Mouse (Mus musculus): Measurements from ENCODE around the gene Prelid3b. TPM values are rescaled to one million over a fixed set of nuclear protein-coding genes. Genes with fewer than 3 reads are reported as not detected.

Prelid3b gene
- polyA plus RNA-seq, 1 experiment from 2014 or later, result 130 TPM

GRCm38 (mm10) chr2:174446905-174447304, 26.0 kb downstream of the Prelid3b start:
- Histone ChIP-seq H3K4me1 (replicated peaks; ENCODE audit: control insufficient read depth, insufficient read depth, low read length) (no peaks in the 10 kb centered on the region), H3K27ac (ENCODE audit: low read depth, low read length) (no peak overlapping the region), H3K9ac (ENCODE audit: low read depth, low read length) (no peak overlapping the region), H3K4me2 (replicated peaks; ENCODE audit: low read depth, low read length) (no peak overlapping the region), H3K36me3 (ENCODE audit: control insufficient read depth, insufficient read depth, low read length) (no peaks in the 10 kb centered on the region), H3K27me3 (ENCODE audit: control insufficient read depth, insufficient read depth, low read length) (no peaks in the 10 kb centered on the region), H3K4me3 (ENCODE audit: low read depth, low read length) (no peak overlapping the region), H3K9me3 (ENCODE audit: control insufficient read depth, low read length) (no peaks in the 10 kb centered on the region)
- DNase-seq (ENCODE audit: low spot score), result no peak
- 69% methylated on average over 8 of the region's 8 CpGs for WGBS
- no peak for ATAC-seq (ENCODE audit: low FRiP score)

- Histone ChIP-seq H3K27ac (ENCODE audit: low read depth, low read length) (no peak overlapping the region), H3K4me3 (ENCODE audit: low read depth, low read length) (no peak overlapping the region), H3K27me3 (ENCODE audit: control insufficient read depth, insufficient read depth, low read length) (no peaks in the 10 kb centered on the region), H3K36me3 (ENCODE audit: control insufficient read depth, insufficient read depth, low read length) (no peaks in the 10 kb centered on the region), H3K9me3 (ENCODE audit: control insufficient read depth, low read length) (no peaks in the 10 kb centered on the region), H3K4me1 (replicated peaks; ENCODE audit: control insufficient read depth, insufficient read depth, low read length) (no peaks in the 10 kb centered on the region), H3K9ac (ENCODE audit: low read depth, low read length) (no peak overlapping the region), H3K4me2 (replicated peaks; ENCODE audit: low read depth, low read length) (no peak overlapping the region)
- ATAC-seq (ENCODE audit: low FRiP score), result no peak
- DNase-seq (ENCODE audit: low spot score), result no peak
- 41% methylated on average over 7 of the region's 7 CpGs for WGBS
Measured at GRCm38 (mm10) chr2:174446492-174446891, 26.4 kb downstream of the Prelid3b start.

GRCm38 (mm10) chr2:174445018-174445417, 27.9 kb downstream of the Prelid3b start:
- Histone ChIP-seq H3K4me2 (replicated peaks; ENCODE audit: low read depth, low read length) (no peak overlapping the region), H3K4me3 (ENCODE audit: low read depth, low read length) (no peak overlapping the region), H3K9ac (ENCODE audit: low read depth, low read length) (no peak overlapping the region), H3K36me3 (ENCODE audit: control insufficient read depth, insufficient read depth, low read length) (no peaks in the 10 kb centered on the region), H3K27ac (ENCODE audit: low read depth, low read length) (no peak overlapping the region), H3K9me3 (ENCODE audit: control insufficient read depth, low read length) (no peaks in the 10 kb centered on the region), H3K27me3 (ENCODE audit: control insufficient read depth, insufficient read depth, low read length) (no peaks in the 10 kb centered on the region), H3K4me1 (replicated peaks; ENCODE audit: control insufficient read depth, insufficient read depth, low read length) (no peaks in the 10 kb centered on the region)
- 86% methylated on average over 6 of the region's 6 CpGs for WGBS
- no peak for DNase-seq (ENCODE audit: low spot score)
- ATAC-seq (ENCODE audit: low FRiP score), result no peak

GRCm38 (mm10) chr2:174444359-174444758, 28.5 kb downstream of the Prelid3b start:
- Histone ChIP-seq H3K36me3 (ENCODE audit: control insufficient read depth, insufficient read depth, low read length) (no peaks in the 10 kb centered on the region), H3K9me3 (ENCODE audit: control insufficient read depth, low read length) (no peaks in the 10 kb centered on the region), H3K4me1 (replicated peaks; ENCODE audit: control insufficient read depth, insufficient read depth, low read length) (no peaks in the 10 kb centered on the region), H3K27me3 (ENCODE audit: control insufficient read depth, insufficient read depth, low read length) (no peaks in the 10 kb centered on the region), H3K4me2 (replicated peaks; ENCODE audit: low read depth, low read length) (no peak overlapping the region), H3K27ac (ENCODE audit: low read depth, low read length) (no peak overlapping the region), H3K9ac (ENCODE audit: low read depth, low read length) (no peak overlapping the region), H3K4me3 (ENCODE audit: low read depth, low read length) (no peak overlapping the region)
- no peak for ATAC-seq (ENCODE audit: low FRiP score)
- DNase-seq (ENCODE audit: low spot score), result no peak
- WGBS, result 93% methylated on average over 7 of the region's 7 CpGs

GRCm38 (mm10) chr2:174443046-174443445, 29.8 kb downstream of the Prelid3b start:
- no peaks in the 10 kb centered on the region for H3K27me3 ChIP-seq (ENCODE audit: control insufficient read depth, insufficient read depth, low read length)
- no peak overlapping the region for H3K4me3 ChIP-seq (ENCODE audit: low read depth, low read length)
- no peaks in the 10 kb centered on the region for H3K4me1 ChIP-seq (replicated peaks; ENCODE audit: control insufficient read depth, insufficient read depth, low read length)
- no peak overlapping the region for H3K27ac ChIP-seq (ENCODE audit: low read depth, low read length)
- no peak overlapping the region for H3K9ac ChIP-seq (ENCODE audit: low read depth, low read length)
- H3K9me3 ChIP-seq (ENCODE audit: control insufficient read depth, low read length), result no peaks in the 10 kb centered on the region
- ATAC-seq (ENCODE audit: low FRiP score), result no peak
- H3K4me2 ChIP-seq (replicated peaks; ENCODE audit: low read depth, low read length), result no peak overlapping the region
- WGBS, result 57% methylated on average over 2 of the region's 2 CpGs
- DNase-seq (ENCODE audit: low spot score), result no peak
- H3K36me3 ChIP-seq (ENCODE audit: control insufficient read depth, insufficient read depth, low read length), result no peaks in the 10 kb centered on the region

GRCm38 (mm10) chr2:174442460-174442859, 30.4 kb downstream of the Prelid3b start:
- no peaks in the 10 kb centered on the region for H3K36me3 ChIP-seq (ENCODE audit: control insufficient read depth, insufficient read depth, low read length)
- no peaks in the 10 kb centered on the region for H3K9me3 ChIP-seq (ENCODE audit: control insufficient read depth, low read length)
- H3K27me3 ChIP-seq (ENCODE audit: control insufficient read depth, insufficient read depth, low read length), result no peaks in the 10 kb centered on the region
- H3K4me1 ChIP-seq (replicated peaks; ENCODE audit: control insufficient read depth, insufficient read depth, low read length), result no peaks in the 10 kb centered on the region
- H3K9ac ChIP-seq (ENCODE audit: low read depth, low read length), result no peak overlapping the region
- DNase-seq (ENCODE audit: low spot score), result no peak
- ATAC-seq (ENCODE audit: low FRiP score), result no peak
- no peak overlapping the region for H3K4me3 ChIP-seq (ENCODE audit: low read depth, low read length)
- H3K4me2 ChIP-seq (replicated peaks; ENCODE audit: low read depth, low read length), result no peak overlapping the region
- no peak overlapping the region for H3K27ac ChIP-seq (ENCODE audit: low read depth, low read length)
- WGBS, result 88% methylated on average over 9 of the region's 9 CpGs

GRCm38 (mm10) chr2:174441898-174442297, 31.0 kb downstream of the Prelid3b start:
- Histone ChIP-seq H3K9ac (ENCODE audit: low read depth, low read length) (no peak overlapping the region), H3K4me1 (replicated peaks; ENCODE audit: control insufficient read depth, insufficient read depth, low read length) (no peaks in the 10 kb centered on the region), H3K27me3 (ENCODE audit: control insufficient read depth, insufficient read depth, low read length) (no peaks in the 10 kb centered on the region), H3K9me3 (ENCODE audit: control insufficient read depth, low read length) (no peaks in the 10 kb centered on the region), H3K27ac (ENCODE audit: low read depth, low read length) (no peak overlapping the region), H3K36me3 (ENCODE audit: control insufficient read depth, insufficient read depth, low read length) (no peaks in the 10 kb centered on the region), H3K4me2 (replicated peaks; ENCODE audit: low read depth, low read length) (no peak overlapping the region), H3K4me3 (ENCODE audit: low read depth, low read length) (no peak overlapping the region)
- DNase-seq (ENCODE audit: low spot score) (no peak), ATAC-seq (ENCODE audit: low FRiP score) (no peak)
- WGBS, result 81% methylated on average over 4 of the region's 4 CpGs

GRCm38 (mm10) chr2:174439961-174440360, 32.9 kb downstream of the Prelid3b start:
- DNase-seq (ENCODE audit: low spot score), result no peak

GRCm38 (mm10) chr2:174439450-174439838, 33.4 kb downstream of the Prelid3b start:
- Histone ChIP-seq H3K27ac (ENCODE audit: low read depth, low read length) (no peak overlapping the region), H3K4me2 (replicated peaks; ENCODE audit: low read depth, low read length) (no peak overlapping the region), H3K36me3 (ENCODE audit: control insufficient read depth, insufficient read depth, low read length) (no peaks in the 10 kb centered on the region), H3K9me3 (ENCODE audit: control insufficient read depth, low read length) (no peaks in the 10 kb centered on the region), H3K4me1 (replicated peaks; ENCODE audit: control insufficient read depth, insufficient read depth, low read length) (no peaks in the 10 kb centered on the region), H3K27me3 (ENCODE audit: control insufficient read depth, insufficient read depth, low read length) (no peaks in the 10 kb centered on the region), H3K4me3 (ENCODE audit: low read depth, low read length) (no peak overlapping the region), H3K9ac (ENCODE audit: low read depth, low read length) (no peak overlapping the region)
- DNase-seq (ENCODE audit: low spot score) (no peak), ATAC-seq (ENCODE audit: low FRiP score) (no peak)
- 45% methylated on average over 5 of the region's 5 CpGs for WGBS

More at GRCm38 (mm10) chr2:174439961-174440360, 32.9 kb downstream of the Prelid3b start:
- Histone ChIP-seq H3K9ac (ENCODE audit: low read depth, low read length) (no peak overlapping the region), H3K9me3 (ENCODE audit: control insufficient read depth, low read length) (no peaks in the 10 kb centered on the region), H3K27ac (ENCODE audit: low read depth, low read length) (no peak overlapping the region), H3K4me3 (ENCODE audit: low read depth, low read length) (no peak overlapping the region), H3K27me3 (ENCODE audit: control insufficient read depth, insufficient read depth, low read length) (no peaks in the 10 kb centered on the region), H3K36me3 (ENCODE audit: control insufficient read depth, insufficient read depth, low read length) (no peaks in the 10 kb centered on the region), H3K4me2 (replicated peaks; ENCODE audit: low read depth, low read length) (no peak overlapping the region), H3K4me1 (replicated peaks; ENCODE audit: control insufficient read depth, insufficient read depth, low read length) (no peaks in the 10 kb centered on the region)
- ATAC-seq (ENCODE audit: low FRiP score), result no peak
- 81% methylated on average over 9 of the region's 9 CpGs for WGBS

Data from hindbrain, embryonic 11.5 days (tissue).